Comparison of ENCODE assay signal across 8 mouse cellular contexts in the genomic region with DNA sequence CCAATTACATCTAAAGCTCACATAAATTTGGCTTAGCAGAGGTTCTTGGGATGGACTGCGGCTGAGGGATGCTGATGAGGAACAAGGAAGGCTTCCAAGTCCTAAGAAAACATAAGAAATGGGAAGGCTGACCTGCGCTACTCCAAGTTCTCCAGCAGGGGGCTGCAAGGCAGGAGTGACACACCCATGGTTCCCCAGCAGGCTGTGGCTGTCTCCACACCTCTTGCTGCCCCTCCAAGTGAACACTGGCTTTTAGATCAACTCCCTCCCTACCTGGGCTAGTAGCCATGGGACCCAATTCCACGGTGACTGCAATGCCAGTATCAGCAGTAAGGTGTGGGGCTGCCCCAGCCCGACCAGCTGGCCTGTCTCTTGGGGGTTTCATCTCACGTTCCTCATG. TPM values are rescaled to one million over a fixed set of nuclear protein-coding genes. Genes with fewer than 3 reads are reported as not detected.
DNase-seq lines count a peak whose midpoint lies in the region; ATAC-seq and TF ChIP-seq lines count a peak whose summit lies in the region.

No protein-coding gene starts in this region.

- no peak overlapping the region for H3K9ac ChIP-seq in heart, postnatal 0 days (replicated peaks; ENCODE audit: low read depth, low read length)

- no peak for TF ChIP-seq EP300 in heart, postnatal 0 days (IDR thresholded peaks at IDR 0.05; ENCODE audit: low read depth)

- no peaks in the 10 kb centered on the region for H3K27me3 ChIP-seq in embryonic facial prominence, embryonic 10.5 days (replicated peaks; ENCODE audit: low read depth, poor library complexity, severe bottlenecking)
- no peaks in the 10 kb centered on the region for H3K27me3 ChIP-seq in heart, postnatal 0 days (ENCODE audit: control insufficient read depth, insufficient read depth, low read length)

- no peaks in the 10 kb centered on the region for H3K9me3 ChIP-seq in embryonic facial prominence, embryonic 10.5 days
- H3K9me3 ChIP-seq in heart, postnatal 0 days (replicated peaks; ENCODE audit: control insufficient read depth, low read length): no peaks in the 10 kb centered on the region

- WGBS in embryonic facial prominence, embryonic 10.5 days: 46% methylated on average over 5 of the region's 5 CpGs
- WGBS in heart, postnatal 0 days: 46% methylated on average over 5 of the region's 5 CpGs

- DNase-seq in ES-CJ7 (ENCODE audit: low read depth, low spot score): peak; percentile 73
- peak; percentile 73 for DNase-seq in adrenal gland, postnatal 10 days
- peak; percentile 79 for DNase-seq in embryonic facial prominence, embryonic 10.5 days (ENCODE audit: low spot score)
- peak; percentile 73 for DNase-seq in heart, postnatal 0 days (ENCODE audit: low spot score)
- DNase-seq in kidney, postnatal 25 days: peak; percentile 67 to 68
- peak; percentile 69 for DNase-seq in lung, postnatal 25 days (ENCODE audit: low spot score)
- DNase-seq in retina, postnatal 1 day: peak; percentile 79
- DNase-seq in urinary bladder, postnatal 4 days (ENCODE audit: low spot score in 2 of 2): peak; percentile 45 to 76

- ATAC-seq in heart, postnatal 0 days (ENCODE audit: insufficient read depth, low read depth): peak; percentile 49; the same call in 1 of the 2 replicates

- peaks cover 6% of the 10 kb centered on the region for H3K4me1 ChIP-seq in embryonic facial prominence, embryonic 10.5 days
- no peaks in the 10 kb centered on the region for H3K4me1 ChIP-seq in heart, postnatal 0 days (ENCODE audit: control insufficient read depth, insufficient read depth)

- H3K36me3 ChIP-seq in embryonic facial prominence, embryonic 10.5 days (replicated peaks): peaks cover 46% of the 10 kb centered on the region
- H3K36me3 ChIP-seq in heart, postnatal 0 days (replicated peaks; ENCODE audit: control insufficient read depth, insufficient read depth, low read length): peaks cover 25% of the 10 kb centered on the region

- H3K4me3 ChIP-seq in embryonic facial prominence, embryonic 10.5 days: no peak overlapping the region
- H3K4me3 ChIP-seq in heart, postnatal 0 days (ENCODE audit: low read depth, low read length): no peak overlapping the region

- no peak overlapping the region for H3K27ac ChIP-seq in embryonic facial prominence, embryonic 10.5 days (replicated peaks)
- H3K27ac ChIP-seq in heart, postnatal 0 days (ENCODE audit: low read depth): no peak overlapping the region

- no peak overlapping the region for H3K4me2 ChIP-seq in heart, postnatal 0 days (ENCODE audit: low read depth, low read length)

- TF ChIP-seq CTCF in heart, postnatal 0 days (IDR thresholded peaks at IDR 0.05; ENCODE audit: low read depth): peak; percentile 87

RNA-seq across cellular contexts. Expression of a gene that starts 43.4 kb away (rescaled TPM):
- 10 to 100 TPM; 39.2 to 45.9 TPM for total RNA-seq in adrenal gland, postnatal 10 days (2021)
- polyA plus RNA-seq in embryonic facial prominence, embryonic 10.5 days (2016; fragmentation: Nextera tagmentation; extraction: Ambion mirVana): 31.0 and 32.6 TPM in 2 replicates
- total RNA-seq in heart, postnatal 0 days (2014; rRNA removed; ENCODE audit: low replicate concordance): 29.4 and 57.5 TPM in 2 replicates
- polyA plus RNA-seq in heart, postnatal 0 days (2015; fragmentation: Nextera tagmentation; extraction: Ambion mirVana): 46.3 and 47.5 TPM in 2 replicates
